Mouse (Mus musculus): ENCODE data around the gene Rph3al.

GRCm38 (mm10) chr11:75938379-75938906, at the start of gene Rph3al:
- TF ChIP-seq GATA1 (IDR thresholded peaks at IDR 0.05; ENCODE audit: low read length) (no peak), TAL1 (IDR thresholded peaks at IDR 0.05; ENCODE audit: low read length) (no peak)
